Mouse (Mus musculus) A20 (cell line): ENCODE results near the gene Spr.
"Not testable (repeated sequence)": the region's sequence is repeated elsewhere in the genome, so short reads cannot be mapped to it uniquely, and the experiment has no call there.

ENCODE experiments used
- DNase-seq: peaks from one replicate; pipeline ENCODE4 v3.0.0-alpha.2; 2011; ENCODE audit warnings: low read depth, low spot score

Gene Spr

GRCm38 (mm10) chr6:85132237-85132636 is 5.3 kb downstream of the Spr start:
- DNase-seq, result not testable (repeated sequence)

- DNase-seq, result peak; percentile 51
Measured at GRCm38 (mm10) chr6:85131673-85132072, 5.9 kb downstream of the Spr start.

- peak; percentile 64 for DNase-seq
Measured at GRCm38 (mm10) chr6:85117545-85118511, 19.7 kb downstream of the Spr start.

DNA sequence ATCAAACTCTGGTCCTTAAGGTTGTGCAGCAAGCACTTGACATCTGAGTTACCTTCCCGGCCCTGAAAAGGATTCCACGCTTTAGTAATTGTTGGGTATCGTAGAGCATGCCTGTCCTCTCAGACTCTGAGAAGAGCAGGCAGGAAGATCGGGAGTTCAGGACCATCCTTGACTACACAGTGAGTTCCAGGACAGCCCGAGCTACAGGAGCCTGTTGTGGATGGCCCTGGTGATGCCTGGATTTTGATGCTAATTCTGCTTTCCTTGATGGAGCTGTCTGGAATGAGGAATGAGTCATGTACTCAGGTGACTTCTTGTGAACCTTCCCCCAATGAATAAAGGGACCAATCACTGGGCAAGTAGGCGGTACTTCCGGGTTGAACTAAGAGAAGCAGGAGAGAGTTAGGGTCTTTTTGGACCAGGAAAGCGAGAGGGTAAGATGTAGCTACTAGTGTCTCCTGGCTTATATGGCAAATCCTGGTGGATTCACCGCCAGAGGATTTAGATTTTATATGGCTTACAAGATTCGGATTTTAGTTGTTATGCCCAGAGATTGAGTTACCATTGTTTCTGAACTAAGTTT is 32.4 kb downstream of the Spr start:
- DNase-seq, result no peak

DNA sequence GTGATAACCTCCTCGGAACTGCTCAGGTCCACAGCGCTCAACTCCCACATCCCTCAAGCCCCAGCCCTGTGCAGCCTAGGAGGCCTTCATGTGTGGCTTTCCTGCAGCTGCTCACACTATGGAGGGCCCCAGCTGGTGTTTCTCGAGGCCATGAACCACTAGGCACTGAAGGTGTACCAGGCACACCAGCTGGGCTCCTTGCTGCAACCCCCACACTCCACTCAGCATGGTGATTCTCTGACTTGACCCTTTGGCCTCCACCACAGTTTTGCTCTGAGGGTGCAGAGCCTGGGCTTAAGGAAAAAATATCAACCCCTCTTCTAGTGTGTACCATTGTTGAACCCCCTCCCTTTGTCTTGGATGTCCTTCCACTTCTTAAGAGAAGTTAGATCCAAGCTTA is 34.2 kb downstream of the Spr start:
- DNase-seq, result no peak

DNA sequence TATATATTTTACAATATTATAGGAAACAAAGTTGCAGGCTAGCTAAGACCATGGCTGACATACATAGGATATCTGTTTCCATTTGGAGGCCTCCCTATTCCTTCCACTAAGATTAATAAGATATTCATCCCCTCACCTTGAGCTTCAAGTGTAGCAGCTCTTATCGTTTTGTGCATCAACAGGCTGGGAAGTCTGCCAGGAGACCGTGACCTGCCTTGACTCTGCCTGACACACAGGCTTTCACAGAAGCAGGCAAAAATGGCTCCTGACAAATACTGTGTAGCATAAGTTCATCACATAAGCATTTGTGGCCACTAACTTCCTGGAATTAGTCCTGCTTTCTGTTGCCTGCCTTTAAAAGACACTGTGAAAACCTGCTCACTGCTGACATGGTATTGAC is 41.1 kb downstream of the Spr start:
- no peak for DNase-seq

- no peak for DNase-seq
Measured at GRCm38 (mm10) chr6:85087425-85087824, 50.1 kb downstream of the Spr start.

GRCm38 (mm10) chr6:85086645-85087044 is 50.9 kb downstream of the Spr start:
- no peak for DNase-seq
